Mouse (Mus musculus): Measurements from ENCODE around the gene Crebl2. TPM values are rescaled to one million over a fixed set of nuclear protein-coding genes. Genes with fewer than 3 reads are reported as not detected.

Crebl2 gene
- polyA plus RNA-seq, 1 experiment from 2014 or later = 1.8 TPM

- no peak for ATAC-seq
- H3K4me2 ChIP-seq (ENCODE audit: low read length) = no peak overlapping the region
- no peaks in the 10 kb centered on the region for H3K9me3 ChIP-seq (replicated peaks; ENCODE audit: control insufficient read depth, low read length)
- no peak overlapping the region for H3K27ac ChIP-seq (ENCODE audit: low read depth, low read length)
- H3K9ac ChIP-seq (ENCODE audit: low read length) = no peak overlapping the region
- WGBS = 86% methylated on average over 11 of the region's 11 CpGs
- no peaks in the 10 kb centered on the region for H3K27me3 ChIP-seq (replicated peaks; ENCODE audit: control insufficient read depth, insufficient read depth, low read length)
- no peaks in the 10 kb centered on the region for H3K36me3 ChIP-seq (ENCODE audit: control insufficient read depth, insufficient read depth, low read length)
- no peak overlapping the region for H3K4me3 ChIP-seq (ENCODE audit: low read depth, low read length)
- no peaks in the 10 kb centered on the region for H3K4me1 ChIP-seq (ENCODE audit: control insufficient read depth, insufficient read depth, low read length)
- DNase-seq (ENCODE audit: low spot score) = no peak
These were observed 22.2 kb upstream of the Crebl2 start for GRCm38 (mm10) chr6:134807794-134808193.

- Histone ChIP-seq H3K27me3 (replicated peaks; ENCODE audit: control insufficient read depth, insufficient read depth, low read length) (no peaks in the 10 kb centered on the region), H3K36me3 (ENCODE audit: control insufficient read depth, insufficient read depth, low read length) (no peaks in the 10 kb centered on the region), H3K4me2 (ENCODE audit: low read length) (no peak overlapping the region), H3K9me3 (replicated peaks; ENCODE audit: control insufficient read depth, low read length) (no peaks in the 10 kb centered on the region), H3K4me1 (ENCODE audit: control insufficient read depth, insufficient read depth, low read length) (no peaks in the 10 kb centered on the region), H3K4me3 (ENCODE audit: low read depth, low read length) (no peak overlapping the region), H3K9ac (ENCODE audit: low read length) (no peak overlapping the region), H3K27ac (ENCODE audit: low read depth, low read length) (no peak overlapping the region)
- ATAC-seq (no peak), DNase-seq (ENCODE audit: low spot score) (no peak)
- WGBS = 83% methylated on average over 1 of the region's 1 CpGs
These were observed 16.9 kb upstream of the Crebl2 start for GRCm38 (mm10) chr6:134813066-134813465.

- Histone ChIP-seq H3K27me3 (replicated peaks; ENCODE audit: control insufficient read depth, insufficient read depth, low read length) (no peaks in the 10 kb centered on the region), H3K4me3 (ENCODE audit: low read depth, low read length) (no peak overlapping the region), H3K9ac (ENCODE audit: low read length) (no peak overlapping the region), H3K27ac (ENCODE audit: low read depth, low read length) (no peak overlapping the region), H3K36me3 (ENCODE audit: control insufficient read depth, insufficient read depth, low read length) (no peaks in the 10 kb centered on the region), H3K4me2 (ENCODE audit: low read length) (no peak overlapping the region), H3K4me1 (ENCODE audit: control insufficient read depth, insufficient read depth, low read length) (no peaks in the 10 kb centered on the region), H3K9me3 (replicated peaks; ENCODE audit: control insufficient read depth, low read length) (no peaks in the 10 kb centered on the region)
- DNase-seq (ENCODE audit: low spot score) (no peak), ATAC-seq (no peak)
- WGBS = 70% methylated on average over 12 of the region's 12 CpGs
These were observed 12.7 kb upstream of the Crebl2 start for GRCm38 (mm10) chr6:134817051-134817928.

GRCm38 (mm10) chr6:134819741-134820140 is 10.2 kb upstream of the Crebl2 start:
- no peak overlapping the region for H3K4me2 ChIP-seq (ENCODE audit: low read length)
- H3K9me3 ChIP-seq (replicated peaks; ENCODE audit: control insufficient read depth, low read length) = no peaks in the 10 kb centered on the region
- no peaks in the 10 kb centered on the region for H3K4me1 ChIP-seq (ENCODE audit: control insufficient read depth, insufficient read depth, low read length)
- ATAC-seq (no peak), DNase-seq (ENCODE audit: low spot score) (no peak)
- H3K27ac ChIP-seq (ENCODE audit: low read depth, low read length) = no peak overlapping the region
- H3K9ac ChIP-seq (ENCODE audit: low read length) = no peak overlapping the region
- H3K36me3 ChIP-seq (ENCODE audit: control insufficient read depth, insufficient read depth, low read length) = no peaks in the 10 kb centered on the region
- 64% methylated on average over 5 of the region's 5 CpGs for WGBS
- no peaks in the 10 kb centered on the region for H3K27me3 ChIP-seq (replicated peaks; ENCODE audit: control insufficient read depth, insufficient read depth, low read length)
- H3K4me3 ChIP-seq (ENCODE audit: low read depth, low read length) = no peak overlapping the region

DNA sequence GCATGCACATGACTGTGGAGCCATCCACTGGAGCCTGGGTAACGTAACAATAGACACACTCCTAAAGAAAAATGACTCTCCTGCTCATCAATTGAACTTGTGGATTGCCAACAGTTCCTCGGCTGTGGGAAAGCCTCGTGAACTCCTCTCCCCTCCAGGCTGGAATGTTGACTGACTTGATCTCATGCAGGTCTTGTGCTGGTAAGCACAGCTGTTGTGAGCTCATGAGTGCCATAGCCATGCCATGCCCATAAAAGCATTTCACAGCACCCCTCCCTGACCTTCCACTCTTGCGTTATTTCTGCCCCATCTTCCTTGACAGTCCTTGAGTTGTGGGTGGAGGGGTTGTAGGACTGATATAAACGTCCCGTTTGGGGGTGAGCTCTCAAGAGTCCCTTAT is 9.5 kb upstream of the Crebl2 start:
- 70% methylated on average over 6 of the region's 6 CpGs for WGBS
- DNase-seq (ENCODE audit: low spot score) = no peak
- H3K9ac ChIP-seq (ENCODE audit: low read length) = no peak overlapping the region
- H3K27me3 ChIP-seq (replicated peaks; ENCODE audit: control insufficient read depth, insufficient read depth, low read length) = no peaks in the 10 kb centered on the region
- H3K4me3 ChIP-seq (ENCODE audit: low read depth, low read length) = no peak overlapping the region
- ATAC-seq = no peak
- H3K36me3 ChIP-seq (ENCODE audit: control insufficient read depth, insufficient read depth, low read length) = no peaks in the 10 kb centered on the region
- H3K9me3 ChIP-seq (replicated peaks; ENCODE audit: control insufficient read depth, low read length) = no peaks in the 10 kb centered on the region
- no peak overlapping the region for H3K4me2 ChIP-seq (ENCODE audit: low read length)
- no peak overlapping the region for H3K27ac ChIP-seq (ENCODE audit: low read depth, low read length)
- no peaks in the 10 kb centered on the region for H3K4me1 ChIP-seq (ENCODE audit: control insufficient read depth, insufficient read depth, low read length)

DNA sequence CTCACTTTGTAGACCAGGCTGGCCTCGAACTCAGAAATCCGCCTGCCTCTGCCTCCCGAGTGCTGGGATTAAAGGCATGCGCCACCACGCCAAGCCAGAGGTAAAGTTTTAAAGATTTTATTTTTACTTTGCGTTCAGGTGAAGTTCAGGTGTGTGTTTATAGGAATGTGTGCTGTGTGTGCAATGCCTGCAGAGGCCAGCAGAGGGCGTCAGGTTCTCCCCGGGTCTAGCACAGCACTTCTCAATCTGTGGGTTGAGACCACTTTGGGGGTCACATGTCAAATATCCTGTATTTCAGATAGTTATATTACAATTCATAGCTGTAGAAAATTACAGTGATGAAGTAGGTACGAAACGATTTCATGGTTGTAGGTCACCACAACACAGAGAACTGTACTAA is 7.1 kb upstream of the Crebl2 start:
- no peak overlapping the region for H3K4me2 ChIP-seq (ENCODE audit: low read length)
- no peak for ATAC-seq
- 69% methylated on average over 10 of the region's 10 CpGs for WGBS
- H3K27ac ChIP-seq (ENCODE audit: low read depth, low read length) = no peak overlapping the region
- no peak overlapping the region for H3K9ac ChIP-seq (ENCODE audit: low read length)
- no peaks in the 10 kb centered on the region for H3K9me3 ChIP-seq (replicated peaks; ENCODE audit: control insufficient read depth, low read length)
- no peak for DNase-seq (ENCODE audit: low spot score)
- H3K4me1 ChIP-seq (ENCODE audit: control insufficient read depth, insufficient read depth, low read length) = peaks cover 2% of the 10 kb centered on the region; the same call in 1 of the 2 replicates
- H3K27me3 ChIP-seq (replicated peaks; ENCODE audit: control insufficient read depth, insufficient read depth, low read length) = no peaks in the 10 kb centered on the region
- no peak overlapping the region for H3K4me3 ChIP-seq (ENCODE audit: low read depth, low read length)
- H3K36me3 ChIP-seq (ENCODE audit: control insufficient read depth, insufficient read depth, low read length) = no peaks in the 10 kb centered on the region

- no peaks in the 10 kb centered on the region for H3K9me3 ChIP-seq (replicated peaks; ENCODE audit: control insufficient read depth, low read length)
- H3K4me3 ChIP-seq (ENCODE audit: low read depth, low read length) = peak overlapping the region; percentile 73
- no peaks in the 10 kb centered on the region for H3K27me3 ChIP-seq (replicated peaks; ENCODE audit: control insufficient read depth, insufficient read depth, low read length)
- H3K36me3 ChIP-seq (ENCODE audit: control insufficient read depth, insufficient read depth, low read length) = no peaks in the 10 kb centered on the region
- H3K4me1 ChIP-seq (ENCODE audit: control insufficient read depth, insufficient read depth, low read length) = peaks cover 4% of the 10 kb centered on the region
- no peak overlapping the region for H3K27ac ChIP-seq (ENCODE audit: low read depth, low read length)
- peak overlapping the region; percentile 81 for H3K4me2 ChIP-seq (ENCODE audit: low read length)
- peak; percentile 11 for DNase-seq (ENCODE audit: low spot score)
- peak overlapping the region; percentile 81 for H3K9ac ChIP-seq (ENCODE audit: low read length)
- no peak for ATAC-seq
- WGBS = 4% methylated on average over 10 of the region's 10 CpGs
These were observed 822 bp downstream of the Crebl2 start for GRCm38 (mm10) chr6:134830776-134831175.

DNA sequence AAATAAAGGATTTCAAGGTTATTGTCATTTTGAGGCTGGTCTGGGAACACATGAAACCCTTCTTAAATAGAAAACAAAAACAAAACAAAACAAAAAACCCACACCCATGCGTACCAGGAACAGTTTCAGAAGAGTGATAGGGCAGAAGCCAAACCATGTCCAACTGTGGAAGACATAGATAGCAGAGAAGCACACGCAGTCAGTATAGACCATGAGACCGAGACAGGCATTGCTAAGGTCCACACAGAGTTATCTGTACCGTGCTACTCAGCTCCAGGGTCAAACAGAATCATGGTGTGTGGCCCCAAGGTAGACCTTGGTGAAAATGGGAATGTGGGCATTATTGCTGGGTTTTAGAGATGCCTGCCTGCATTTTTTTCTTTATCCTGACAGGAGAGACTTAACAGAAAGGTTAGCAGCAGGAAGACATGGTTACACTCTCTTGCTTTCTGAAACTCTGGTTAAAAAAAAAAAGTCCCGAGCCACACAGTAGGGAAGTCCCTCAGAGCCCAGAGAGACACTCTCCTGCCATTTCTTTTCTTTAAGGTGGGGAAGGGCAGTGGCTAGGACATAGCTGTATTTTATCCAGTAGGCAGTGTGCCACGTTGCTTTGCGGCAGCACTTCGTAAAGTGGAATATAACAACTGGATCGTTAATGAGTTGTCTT is 4.8 kb downstream of the Crebl2 start:
- H3K4me2 ChIP-seq (ENCODE audit: low read length) = no peak overlapping the region
- no peaks in the 10 kb centered on the region for H3K4me1 ChIP-seq (ENCODE audit: control insufficient read depth, insufficient read depth, low read length)
- H3K9me3 ChIP-seq (replicated peaks; ENCODE audit: control insufficient read depth, low read length) = no peaks in the 10 kb centered on the region
- ATAC-seq (no peak), DNase-seq (ENCODE audit: low spot score) (no peak)
- H3K27me3 ChIP-seq (replicated peaks; ENCODE audit: control insufficient read depth, insufficient read depth, low read length) = no peaks in the 10 kb centered on the region
- H3K9ac ChIP-seq (ENCODE audit: low read length) = no peak overlapping the region
- no peaks in the 10 kb centered on the region for H3K36me3 ChIP-seq (ENCODE audit: control insufficient read depth, insufficient read depth, low read length)
- no peak overlapping the region for H3K27ac ChIP-seq (ENCODE audit: low read depth, low read length)
- 62% methylated on average over 9 of the region's 9 CpGs for WGBS
- no peak overlapping the region for H3K4me3 ChIP-seq (ENCODE audit: low read depth, low read length)

GRCm38 (mm10) chr6:134838111-134838510 is 8.2 kb downstream of the Crebl2 start:
- Histone ChIP-seq H3K27ac (ENCODE audit: low read depth, low read length) (no peak overlapping the region), H3K36me3 (ENCODE audit: control insufficient read depth, insufficient read depth, low read length) (no peaks in the 10 kb centered on the region), H3K4me1 (ENCODE audit: control insufficient read depth, insufficient read depth, low read length) (no peaks in the 10 kb centered on the region), H3K4me2 (ENCODE audit: low read length) (no peak overlapping the region), H3K9ac (ENCODE audit: low read length) (no peak overlapping the region), H3K27me3 (replicated peaks; ENCODE audit: control insufficient read depth, insufficient read depth, low read length) (no peaks in the 10 kb centered on the region), H3K4me3 (ENCODE audit: low read depth, low read length) (no peak overlapping the region), H3K9me3 (replicated peaks; ENCODE audit: control insufficient read depth, low read length) (no peaks in the 10 kb centered on the region)
- 88% methylated on average over 4 of the region's 4 CpGs for WGBS
- DNase-seq (ENCODE audit: low spot score) = no peak
- ATAC-seq = no peak
